Mouse (Mus musculus) forebrain, postnatal 0 days (tissue): ENCODE measurements around the gene Bsn. TPM values are rescaled to one million over a fixed set of nuclear protein-coding genes. Genes with fewer than 3 reads are reported as not detected.

Experiments
- ATAC-seq: fragments of 200-750 bp; cut with Nextera tagmentation; 2 replicates; pipeline ENCODE4 v1.8.0; 2017; ENCODE audit warnings: mild to moderate bottlenecking, moderate library complexity
- DNase-seq: peaks from one replicate; pipeline ENCODE4 v3.0.0-alpha.2; 2015
- H3K27ac ChIP-seq: fragments of 300-500 bp; sonication (generic); 2 replicates; pipeline ENCODE4 v1.5.1; 2014; ENCODE audit warnings: low read depth, mild to moderate bottlenecking, antibody characterized with exemption, low read length, moderate library complexity, mixed read lengths
- H3K27me3 ChIP-seq: fragments of 300-500 bp; sonication (generic); 2 replicates; pipeline ENCODE4 v1.6.1; 2014; ENCODE audit warnings: mild to moderate bottlenecking, low read length, mixed read lengths; ENCODE audit not compliant: insufficient read depth
- H3K36me3 ChIP-seq: fragments of 300-500 bp; sonication (generic); 2 replicates; pipeline ENCODE4 v1.6.1; 2014; ENCODE audit warnings: mild to moderate bottlenecking, moderate library complexity; ENCODE audit not compliant: insufficient read depth
- H3K4me1 ChIP-seq: fragments of 300-500 bp; sonication (generic); 2 replicates; pipeline ENCODE4 v1.6.1; 2014; ENCODE audit warnings: antibody characterized with exemption; ENCODE audit not compliant: insufficient read depth
- H3K4me2 ChIP-seq: fragments of 300-500 bp; sonication (generic); 2 replicates; pipeline ENCODE4 v1.6.1; 2014; ENCODE audit warnings: low read depth, mild to moderate bottlenecking, moderate library complexity
- H3K4me3 ChIP-seq: fragments of 300-500 bp; sonication (generic); 2 replicates; pipeline ENCODE4 v1.5.1; 2014; ENCODE audit warnings: low read depth, low read length, mixed read lengths
- H3K9ac ChIP-seq: fragments of 300-500 bp; sonication (generic); 2 replicates; pipeline ENCODE4 v1.6.1; 2014; ENCODE audit warnings: mild to moderate bottlenecking
- H3K9me3 ChIP-seq: fragments of 300-500 bp; sonication (generic); 2 replicates; pipeline ENCODE4 v1.6.1; 2016; ENCODE audit warnings: low read length
- CTCF ChIP-seq: sonication (generic); IDR thresholded peaks from 2 replicates; pipeline ENCODE4 v1.5.1; 2016; ENCODE audit warnings: antibody characterized with exemption, control low read depth, low read depth
- WGBS: fragments of 180-500 bp; shearing (Covaris S2); extraction: QIAGEN DNeasy Blood & Tissue Kit; methylation state at CpG from one replicate; pipeline ENCODE4 v1.1.7; 2014; 5-methylcytosine and 5-hydroxymethylcytosine counted together
- polyA plus RNA-seq: library from polyadenylated mRNA; unstranded; fragments of >200 nt; fragmentation: Nextera tagmentation; extraction: Ambion mirVana; gene quantifications from 2 replicates; pipeline ENCODE4 v1.2.1, GENCODE M21; 2015
- total RNA-seq: library from RNA; depleted of rRNA; stranded (reverse); fragments of >200 nt; gene quantifications from 2 replicates; pipeline ENCODE4 v1.2.3, GENCODE M21; 2014

Bsn gene
- total and polyA plus RNA-seq, 2 experiments from 2014 or later = 5.5 to 34.1 TPM

DNA sequence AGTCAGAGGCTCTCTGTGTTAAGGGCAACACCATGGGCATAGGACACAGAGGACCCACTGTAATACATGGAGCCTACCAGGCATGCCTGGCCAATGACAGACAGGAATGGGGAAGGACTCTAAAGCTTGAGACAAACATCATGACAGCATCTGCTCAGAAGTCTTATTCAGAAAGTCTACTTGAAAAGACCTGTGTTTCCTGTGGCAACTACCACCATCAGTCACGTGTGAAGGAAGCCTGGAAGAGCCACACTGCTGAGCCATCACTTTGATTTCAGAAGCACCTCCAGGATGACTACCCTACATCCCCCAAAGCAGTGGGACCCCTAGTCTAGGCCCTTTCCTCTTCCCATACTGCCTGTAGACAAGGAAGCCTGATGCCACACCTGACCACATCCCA lies 39.7 kb downstream of the Bsn start:
- H3K4me2 ChIP-seq = no peak overlapping the region
- H3K36me3 ChIP-seq = no peaks in the 10 kb centered on the region
- H3K27me3 ChIP-seq = no peaks in the 10 kb centered on the region
- WGBS = 70% methylated on average over 1 of the region's 1 CpGs
- DNase-seq (no peak), ATAC-seq (no peak)
- H3K9ac ChIP-seq = no peak overlapping the region
- H3K9me3 ChIP-seq = no peaks in the 10 kb centered on the region
- no peak for TF ChIP-seq CTCF
- no peak overlapping the region for H3K27ac ChIP-seq
- H3K4me1 ChIP-seq = no peaks in the 10 kb centered on the region; the same call in 1 of the 2 replicates
- H3K4me3 ChIP-seq = no peak overlapping the region

DNA sequence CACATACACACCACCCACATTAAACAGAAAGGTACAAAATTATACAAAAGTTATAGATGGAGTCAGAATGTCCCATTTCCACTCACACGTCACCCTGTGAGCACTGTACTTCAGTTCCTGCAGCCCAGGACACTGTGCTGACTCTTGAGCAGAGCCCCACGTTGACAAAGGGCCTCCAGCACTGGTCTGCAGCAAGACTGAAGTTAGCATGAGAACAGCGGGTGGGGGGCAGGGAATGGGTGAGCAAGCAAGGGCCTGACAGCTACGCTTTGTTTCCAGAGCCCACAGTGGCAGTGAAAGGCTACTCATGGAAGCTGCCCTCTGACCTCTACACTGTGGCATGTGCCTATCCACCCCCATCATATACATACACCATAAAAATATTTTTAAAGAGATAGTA lies 40.4 kb downstream of the Bsn start:
- no peak overlapping the region for H3K4me2 ChIP-seq
- H3K9me3 ChIP-seq = no peaks in the 10 kb centered on the region
- H3K27me3 ChIP-seq = no peaks in the 10 kb centered on the region
- WGBS = 36% methylated on average over 4 of the region's 4 CpGs
- no peak overlapping the region for H3K4me3 ChIP-seq
- no peaks in the 10 kb centered on the region; the same call in 1 of the 2 replicates for H3K4me1 ChIP-seq
- no peak for TF ChIP-seq CTCF
- no peaks in the 10 kb centered on the region for H3K36me3 ChIP-seq
- H3K27ac ChIP-seq = no peak overlapping the region
- ATAC-seq = no peak
- DNase-seq = no peak
- no peak overlapping the region for H3K9ac ChIP-seq

DNA sequence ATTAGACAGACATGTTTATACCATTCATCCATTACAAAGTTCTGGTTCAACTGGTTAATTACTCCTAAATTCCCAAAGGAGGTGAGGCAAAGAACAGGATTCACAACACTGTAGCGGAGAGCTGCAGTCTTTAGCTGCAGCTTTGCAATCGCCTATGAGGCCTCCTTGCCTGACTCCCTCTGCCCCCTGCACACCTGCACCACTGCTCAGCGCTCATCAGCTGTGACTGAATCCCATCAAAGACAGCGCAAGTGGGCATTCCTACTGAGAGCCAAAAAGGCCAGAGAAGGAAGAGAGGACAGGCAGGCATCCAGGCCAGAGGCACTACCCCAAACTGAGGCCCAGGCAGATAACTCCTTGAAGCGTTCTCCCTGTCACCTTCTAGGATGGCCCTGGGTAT lies 42.6 kb downstream of the Bsn start:
- ATAC-seq (no peak), DNase-seq (no peak)
- Histone ChIP-seq H3K4me2 (no peak overlapping the region), H3K36me3 (no peaks in the 10 kb centered on the region), H3K9ac (no peak overlapping the region), H3K27ac (no peak overlapping the region), H3K4me1 (no peaks in the 10 kb centered on the region), H3K9me3 (no peaks in the 10 kb centered on the region), H3K4me3 (no peak overlapping the region), H3K27me3 (no peaks in the 10 kb centered on the region)
- TF ChIP-seq CTCF = no peak
- WGBS = 64% methylated on average over 5 of the region's 5 CpGs

DNA sequence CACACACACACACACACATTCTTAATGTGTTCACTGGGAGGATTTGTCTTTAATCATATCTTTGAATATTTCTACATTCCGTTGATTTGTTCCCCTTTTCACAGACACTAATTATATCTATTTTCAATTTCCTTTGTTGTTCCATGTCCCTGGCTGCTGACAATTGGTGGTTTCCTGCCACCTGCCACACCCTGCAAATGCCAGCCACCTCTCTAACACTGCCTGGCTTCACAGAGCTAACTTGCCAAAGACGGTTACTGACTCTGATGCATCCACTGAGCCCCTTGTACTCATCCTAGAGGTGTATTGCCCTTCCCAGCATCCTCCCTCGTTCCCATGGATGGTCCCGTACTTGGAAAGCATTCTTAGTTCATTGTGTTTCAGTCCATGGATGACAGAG lies 43.7 kb downstream of the Bsn start:
- no peak for ATAC-seq
- no peak for DNase-seq
- TF ChIP-seq CTCF = no peak
- no peak overlapping the region for H3K9ac ChIP-seq
- no peaks in the 10 kb centered on the region for H3K36me3 ChIP-seq
- H3K9me3 ChIP-seq = no peaks in the 10 kb centered on the region
- no peaks in the 10 kb centered on the region for H3K4me1 ChIP-seq
- H3K4me3 ChIP-seq = no peak overlapping the region
- no peak overlapping the region for H3K27ac ChIP-seq
- H3K4me2 ChIP-seq = no peak overlapping the region
- WGBS = 69% methylated on average over 4 of the region's 4 CpGs
- no peaks in the 10 kb centered on the region for H3K27me3 ChIP-seq

DNA sequence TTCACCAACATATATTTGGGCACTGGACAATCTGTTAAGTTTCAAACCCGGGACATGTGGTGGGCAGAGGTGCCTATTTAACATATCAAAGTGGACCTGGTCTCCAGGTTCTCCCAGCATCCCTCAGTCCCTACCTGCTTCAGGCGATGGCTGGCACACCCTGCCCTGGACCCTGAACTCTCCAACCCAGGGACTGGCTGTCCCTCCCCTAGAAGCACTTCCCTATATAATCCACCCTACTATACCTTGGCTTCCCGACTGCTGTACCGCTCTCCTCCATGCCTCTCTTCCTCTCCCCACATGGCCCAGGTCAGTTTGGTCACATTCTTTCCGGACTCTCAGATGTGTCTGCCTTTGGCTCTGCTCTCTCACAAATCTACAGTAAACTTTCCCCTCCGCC lies 44.4 kb downstream of the Bsn start:
- Histone ChIP-seq H3K4me3 (no peak overlapping the region), H3K4me2 (no peak overlapping the region), H3K9ac (no peak overlapping the region), H3K9me3 (no peaks in the 10 kb centered on the region), H3K27me3 (no peaks in the 10 kb centered on the region), H3K27ac (no peak overlapping the region), H3K36me3 (no peaks in the 10 kb centered on the region), H3K4me1 (no peaks in the 10 kb centered on the region)
- 78% methylated on average over 6 of the region's 6 CpGs for WGBS
- no peak for TF ChIP-seq CTCF
- ATAC-seq (no peak), DNase-seq (no peak)

DNA sequence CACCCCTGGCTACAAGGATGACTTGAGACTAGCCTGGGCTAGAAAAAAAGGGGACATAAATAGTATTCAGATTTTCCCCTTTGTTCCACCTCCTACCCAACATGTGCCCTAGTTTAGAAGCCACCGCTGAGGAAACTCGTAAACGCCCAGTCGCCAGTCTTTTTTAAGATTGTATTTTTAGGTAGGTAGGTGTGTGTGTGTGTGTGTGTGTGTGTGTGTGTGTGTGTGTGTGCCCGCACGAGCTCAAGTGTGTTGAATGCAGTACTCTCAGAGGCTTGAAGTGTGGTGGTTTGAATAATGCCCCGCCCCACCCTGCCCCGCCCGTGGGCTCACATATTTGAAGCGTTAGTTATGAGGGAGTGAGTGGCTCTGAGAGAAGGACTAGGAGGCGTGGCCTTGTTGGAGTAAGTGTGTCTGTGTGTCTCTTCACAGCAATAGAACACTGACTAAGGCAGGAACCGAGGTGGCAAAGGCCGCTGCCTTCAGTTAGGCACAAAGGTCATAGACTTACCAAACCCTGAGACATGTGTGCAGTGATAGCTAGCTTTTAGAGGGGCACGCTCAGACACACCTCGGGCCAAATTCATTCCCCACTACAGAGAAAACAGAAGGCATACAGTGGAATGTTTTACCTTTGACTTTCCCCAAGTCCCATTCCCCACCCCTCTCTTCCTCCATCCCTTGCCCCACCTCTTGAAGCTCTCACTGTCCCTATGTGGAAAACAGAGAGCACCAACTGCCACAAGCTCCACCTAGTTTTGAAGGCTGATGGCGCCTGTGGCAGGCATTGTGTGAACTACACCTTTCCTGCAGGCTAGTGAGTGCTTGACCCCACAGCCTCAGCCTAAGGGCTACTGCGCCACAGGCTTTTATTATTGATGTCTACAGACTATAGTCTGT lies 45.6 kb downstream of the Bsn start:
- no peak overlapping the region for H3K27ac ChIP-seq
- H3K9ac ChIP-seq = no peak overlapping the region
- no peaks in the 10 kb centered on the region for H3K9me3 ChIP-seq
- no peaks in the 10 kb centered on the region for H3K27me3 ChIP-seq
- DNase-seq (no peak), ATAC-seq (no peak)
- TF ChIP-seq CTCF = no peak
- 84% methylated on average over 17 of the region's 17 CpGs for WGBS
- H3K4me2 ChIP-seq = no peak overlapping the region
- H3K36me3 ChIP-seq = no peaks in the 10 kb centered on the region
- H3K4me3 ChIP-seq = no peak overlapping the region
- no peaks in the 10 kb centered on the region for H3K4me1 ChIP-seq

DNA sequence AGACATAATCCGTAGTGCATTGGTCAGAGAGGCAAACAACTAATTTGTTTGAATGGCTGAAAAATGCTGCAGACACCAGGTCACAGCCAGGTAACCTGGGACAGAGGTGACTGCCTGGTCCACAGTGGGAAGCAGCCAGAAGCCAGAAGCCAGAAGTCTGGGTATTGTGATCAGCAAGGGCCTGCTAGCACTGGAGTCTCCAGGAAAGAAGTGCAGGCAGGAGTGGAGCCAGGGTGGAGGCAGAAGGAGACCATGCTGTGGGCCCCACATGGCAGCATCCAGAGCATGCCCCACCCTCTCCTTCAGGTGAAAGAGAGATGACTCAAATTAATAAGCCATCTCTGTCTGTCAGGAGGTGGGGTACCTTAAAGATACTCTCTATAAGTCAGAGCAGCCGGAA lies 46.7 kb downstream of the Bsn start:
- Histone ChIP-seq H3K4me3 (no peak overlapping the region), H3K4me2 (no peak overlapping the region), H3K9ac (no peak overlapping the region), H3K36me3 (peaks cover 10% of the 10 kb centered on the region), H3K27me3 (no peaks in the 10 kb centered on the region), H3K9me3 (no peaks in the 10 kb centered on the region), H3K27ac (no peak overlapping the region), H3K4me1 (no peaks in the 10 kb centered on the region)
- WGBS = 88% methylated on average over 2 of the region's 2 CpGs
- no peak for TF ChIP-seq CTCF
- ATAC-seq (no peak), DNase-seq (no peak)
